Mouse (Mus musculus): ENCODE results near the gene Usmg5.

DNA sequence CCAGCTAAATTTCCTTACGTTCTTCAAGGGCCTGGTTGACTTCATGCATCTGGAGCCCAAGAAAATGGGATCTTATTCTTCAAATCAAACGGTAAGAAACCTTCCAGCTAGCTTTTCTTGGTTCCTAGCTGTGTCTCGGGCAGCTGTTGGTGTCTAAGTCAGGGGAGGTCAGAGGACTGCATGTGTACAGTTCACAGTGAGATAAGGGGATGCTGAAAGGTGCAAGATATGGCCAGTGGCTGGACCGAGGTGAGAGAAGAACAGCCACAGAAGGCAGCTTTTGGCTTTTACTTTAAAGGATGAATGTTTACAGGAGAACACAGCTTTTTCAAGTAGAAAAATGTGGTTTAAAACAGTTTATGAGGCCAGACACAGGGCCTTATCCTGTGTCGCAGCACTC lies 10.6 kb upstream of the Usmg5 start:
- TF ChIP-seq GATA1 (IDR thresholded peaks at IDR 0.05; ENCODE audit: borderline replicate concordance, low read length) (no peak), FLI1 (IDR thresholded peaks at IDR 0.05; ENCODE audit: low read length) (no peak)
